Mouse (Mus musculus) olfactory bulb, adult 2 months (tissue): ENCODE measurements around the gene Aco1.

Source experiments
- CTCF ChIP-seq: fragments of 200-500 bp; IDR thresholded peaks from 2 replicates; pipeline ENCODE4 v1.5.1; 2012; ENCODE audit warnings: low read depth, mild to moderate bottlenecking, low read length, moderate library complexity; ENCODE audit not compliant: insufficient read depth
- POLR2A ChIP-seq: fragments of 200-500 bp; IDR thresholded peaks from 2 replicates; pipeline ENCODE4 v1.6.1; 2012; ENCODE audit warnings: mild to moderate bottlenecking, low read depth, low read length, moderate library complexity; ENCODE audit not compliant: insufficient read depth

DNA sequence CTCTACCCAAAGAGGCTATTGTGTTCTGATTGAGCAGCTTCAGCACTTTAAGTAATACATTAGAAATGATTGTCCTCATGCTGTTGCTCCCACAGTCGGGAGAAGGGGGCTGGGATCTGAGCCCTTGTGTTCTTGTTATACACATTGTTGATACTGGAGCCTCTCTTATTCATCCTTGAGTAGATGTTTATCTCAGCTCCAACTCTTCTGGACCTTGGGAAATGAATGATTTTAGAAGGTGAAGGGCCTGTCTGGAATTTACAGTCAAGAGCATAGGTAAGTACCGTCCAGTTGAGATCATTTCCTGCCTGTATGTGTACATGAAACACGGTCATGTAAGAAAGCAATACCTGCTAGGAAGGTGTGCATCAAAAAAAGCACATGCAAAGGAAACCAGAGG is 2.1 kb downstream of the Aco1 start:
- TF ChIP-seq CTCF (no peak), POLR2A (no peak)
